In genomic region chr11:6299435-6299834, GRCm38 (mm10) we compare ENCODE assay signal across 20 mouse cellular contexts. TPM values are rescaled to one million over a fixed set of nuclear protein-coding genes. Genes with fewer than 3 reads are reported as not detected.
A peak's percentile ranks its signal among the peaks of the same experiment; 100 is the strongest.
DNase-seq lines count a peak whose midpoint lies in the region; TF ChIP-seq lines count a peak whose summit lies in the region.
"Had no signal": no experiment of that assay in that cellular context is flagged by ENCODE, and none has a peak within 500 bp of the region (broad histone marks: within the 10 kb centered on the region; RNA-seq: fewer than 3 reads in every experiment).

No protein-coding gene starts in this region.

- no peak for TF ChIP-seq CTCF in liver, adult 2 months (IDR thresholded peaks at IDR 0.05; ENCODE audit: low read depth, low read length)
- no peak for TF ChIP-seq CTCF in bone marrow macrophage, adult 2 months (IDR thresholded peaks at IDR 0.05; ENCODE audit: low read depth, low read length)
- no peak for TF ChIP-seq CTCF in small intestine, adult 2 months (IDR thresholded peaks at IDR 0.05; ENCODE audit: extremely low read depth, insufficient read length, insufficient replicate concordance, low read depth, low read length)

- TF ChIP-seq POLR2A in liver, adult 2 months (IDR thresholded peaks at IDR 0.05; ENCODE audit: extremely low read depth, insufficient read depth, low read length), result no peak
- TF ChIP-seq POLR2A in bone marrow macrophage, adult 2 months (IDR thresholded peaks at IDR 0.05; ENCODE audit: borderline replicate concordance, low read depth, low read length), result no peak
- no peak for TF ChIP-seq POLR2A in small intestine, adult 2 months (IDR thresholded peaks at IDR 0.05; ENCODE audit: low read depth, low read length)

- H3K4me3 ChIP-seq in liver, adult 2 months (ENCODE audit: insufficient read depth, low read depth, low read length), result no peak overlapping the region
- no peak overlapping the region for H3K4me3 ChIP-seq in bone marrow macrophage, adult 2 months (ENCODE audit: insufficient read depth, low read length)
- no peak overlapping the region for H3K4me3 ChIP-seq in small intestine, adult 2 months (ENCODE audit: low read depth, low read length)
- H3K4me3 ChIP-seq: embryonic facial prominence, embryonic 13.5 days; heart, embryonic 12.5 days; layer of hippocampus, adult 2 months; limb, embryonic 15.5 days had no signal

- H3K79me2 ChIP-seq in liver, adult 2 months (ENCODE audit: control insufficient read depth, insufficient read depth, low read length), result peaks cover 23% of the 10 kb centered on the region; the same call in 1 of the 2 replicates

- no peak overlapping the region for H3K9ac ChIP-seq in liver, adult 2 months (ENCODE audit: low read depth, low read length)
- H3K9ac ChIP-seq: embryonic facial prominence, embryonic 13.5 days; heart, embryonic 12.5 days; hindbrain, embryonic 14.5 days; limb, embryonic 15.5 days; lung, embryonic 14.5 days had no signal

- peaks cover 48% of the 10 kb centered on the region for H3K36me3 ChIP-seq in liver, adult 2 months (ENCODE audit: control insufficient read depth, insufficient read depth, low read length)
- H3K36me3 ChIP-seq in small intestine, adult 2 months (ENCODE audit: control insufficient read depth, insufficient read depth, low read length), result peaks cover 67% of the 10 kb centered on the region

- no peaks in the 10 kb centered on the region for H3K27me3 ChIP-seq in liver, adult 2 months (ENCODE audit: control insufficient read depth, insufficient read depth, low read length)
- no peaks in the 10 kb centered on the region for H3K27me3 ChIP-seq in small intestine, adult 2 months (ENCODE audit: control insufficient read depth, insufficient read depth, low read length)
- H3K27me3 ChIP-seq: CH12.LX; embryonic facial prominence, embryonic 13.5 days; heart, embryonic 12.5 days; limb, embryonic 15.5 days had no signal

- 83% methylated on average over 2 of the region's 2 CpGs for WGBS in liver, adult 2 months
- 19% methylated on average over 2 of the region's 2 CpGs for WGBS in large intestine, adult 2 months
- 34% methylated on average over 2 of the region's 2 CpGs for WGBS in small intestine, adult 2 months

- H3K4me1 ChIP-seq in liver, adult 2 months (ENCODE audit: control insufficient read depth, insufficient read depth, low read length), result no peaks in the 10 kb centered on the region
- peaks cover 45% of the 10 kb centered on the region for H3K4me1 ChIP-seq in bone marrow macrophage, adult 2 months (ENCODE audit: control insufficient read depth, insufficient read depth, low read length)
- H3K4me1 ChIP-seq in small intestine, adult 2 months (ENCODE audit: control insufficient read depth, insufficient read depth, insufficient read length, low read length), result peaks cover 26% of the 10 kb centered on the region; the same call in 1 of the 2 replicates
- H3K4me1 ChIP-seq: embryonic facial prominence, embryonic 13.5 days; limb, embryonic 15.5 days had no signal

- no peak overlapping the region for H3K27ac ChIP-seq in liver, adult 2 months (replicated peaks; ENCODE audit: insufficient read depth, low read depth, low read length)
- peak overlapping the region; percentile 81 for H3K27ac ChIP-seq in bone marrow macrophage, adult 2 months (ENCODE audit: insufficient read depth, low read depth, low read length)
- peak overlapping the region; percentile 92 for H3K27ac ChIP-seq in small intestine, adult 2 months (ENCODE audit: insufficient read depth, low read depth, low read length)
- H3K27ac ChIP-seq: embryonic facial prominence, embryonic 13.5 days; hindbrain, embryonic 14.5 days; kidney, postnatal 0 days; layer of hippocampus, adult 2 months; limb, embryonic 15.5 days had no signal

- peak; percentile 37 for DNase-seq in liver, adult 2 months (ENCODE audit: extremely low read depth, low read depth, low spot score)
- DNase-seq in liver, result no peak
- DNase-seq in large intestine, adult 2 months (ENCODE audit: low read depth, low spot score), result peak; percentile 77
- DNase-seq in embryo, embryonic 9.5 days (ENCODE audit: extremely low spot score), result no peak
- no peak for DNase-seq in right cerebral cortex, adult 18-20 months
- no peak for DNase-seq in frontal cortex, postnatal 25 days (ENCODE audit: low spot score in 2 of 2)
- DNase-seq: adrenal gland, postnatal 36 days; cerebellum, adult 9-11 months; heart, postnatal 14 days; kidney, adult 18-20 months; lung, embryonic 14.5 days had no signal

RNA-seq across cellular contexts. Expression of gene Ogdh, which starts 8.0 kb away (rescaled TPM):
- 69.9 and 106 TPM in 2 replicates for total RNA-seq in liver, adult 2 months (2014; rRNA removed)
- 71.1 and 85.2 TPM in 2 replicates for polyA plus RNA-seq in liver, adult 2 months (2012; rRNA removed)
- 52.8 and 57.1 TPM in 2 replicates for polyA plus RNA-seq in bone marrow macrophage, adult 2 months (2012; ENCODE audit: insufficient read depth, insufficient read length, missing spikeins)
- 221 and 357 TPM in 2 replicates for polyA plus RNA-seq in large intestine, adult 2 months (2012; rRNA removed)
- polyA plus RNA-seq in small intestine, adult 2 months (2012; rRNA removed), result 164 and 346 TPM in 2 replicates

RNA-seq across cellular contexts. Expression of gene Tmed4, which starts 24.8 kb away (rescaled TPM):
- 42.2 and 43.1 TPM in 2 replicates for total RNA-seq in liver, adult 2 months (2014; rRNA removed)
- polyA plus RNA-seq in liver, adult 2 months (2012; rRNA removed), result 80.1 and 83.2 TPM in 2 replicates
- 52.9 and 55.0 TPM in 2 replicates for polyA plus RNA-seq in bone marrow macrophage, adult 2 months (2012; ENCODE audit: insufficient read depth, insufficient read length, missing spikeins)
- 144 and 160 TPM in 2 replicates for polyA plus RNA-seq in large intestine, adult 2 months (2012; rRNA removed)
- 103 and 182 TPM in 2 replicates for polyA plus RNA-seq in small intestine, adult 2 months (2012; rRNA removed)

RNA-seq across cellular contexts. Expression of gene Ddx56, which starts 31.9 kb away (rescaled TPM):
- total RNA-seq in liver, adult 2 months (2014; rRNA removed), result 28.5 and 31.8 TPM in 2 replicates
- 19.2 and 30.0 TPM in 2 replicates for polyA plus RNA-seq in liver, adult 2 months (2012; rRNA removed)
- 16.2 and 19.2 TPM in 2 replicates for polyA plus RNA-seq in bone marrow macrophage, adult 2 months (2012; ENCODE audit: insufficient read depth, insufficient read length, missing spikeins)
- polyA plus RNA-seq in large intestine, adult 2 months (2012; rRNA removed), result 31.4 and 34.7 TPM in 2 replicates
- 11.1 and 12.4 TPM in 2 replicates for polyA plus RNA-seq in small intestine, adult 2 months (2012; rRNA removed)

Comparison
In these comparisons a context has a peak if more than half of its experiments do, and no peak if none do; other contexts are left out.
1. DNase-seq: peak in liver, adult 2 months (single experiment) and large intestine, adult 2 months (single experiment); none in liver (single experiment), embryo, embryonic 9.5 days (single experiment), right cerebral cortex, adult 18-20 months (single experiment) and frontal cortex, postnatal 25 days (0 of 2).